Mouse (Mus musculus): ENCODE measurements around the gene Rnf135. TPM values are rescaled to one million over a fixed set of nuclear protein-coding genes. Genes with fewer than 3 reads are reported as not detected.

Gene Rnf135
- polyA plus RNA-seq, 1 experiment from 2014 or later: 2.9 TPM

DNA sequence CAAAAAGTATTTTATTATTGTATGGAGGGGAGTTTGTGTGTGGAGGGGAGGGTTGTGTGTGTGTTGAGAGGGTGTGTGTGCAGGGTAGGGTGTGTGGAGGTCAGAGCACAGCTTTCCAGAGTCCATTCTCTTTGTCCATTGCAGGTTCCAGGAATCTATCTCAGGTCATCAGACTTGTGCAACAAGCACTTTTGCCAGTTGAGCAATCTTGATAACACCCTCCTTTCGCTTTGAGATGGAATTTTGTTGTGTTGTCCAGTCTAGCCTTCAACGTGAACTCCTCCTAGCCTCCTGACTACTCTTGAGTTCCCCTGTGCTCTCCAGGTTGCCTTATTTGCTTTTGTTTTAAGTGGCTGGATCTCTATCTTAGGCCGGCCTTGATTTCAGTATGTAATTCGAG lies 6.6 kb downstream of the Rnf135 start:
- H3K4me3 ChIP-seq (replicated peaks): no peak overlapping the region
- H3K9ac ChIP-seq: no peak overlapping the region
- no peaks in the 10 kb centered on the region for H3K9me3 ChIP-seq
- peaks cover 3% of the 10 kb centered on the region; the same call in 1 of the 2 replicates for H3K36me3 ChIP-seq (replicated peaks)
- H3K27ac ChIP-seq: no peak overlapping the region
- H3K4me1 ChIP-seq: no peaks in the 10 kb centered on the region
- H3K27me3 ChIP-seq: no peaks in the 10 kb centered on the region
- no peak for ATAC-seq (ENCODE audit: low FRiP score)
- 80% methylated on average over 4 of the region's 4 CpGs for WGBS
- H3K4me2 ChIP-seq: no peak overlapping the region

DNA sequence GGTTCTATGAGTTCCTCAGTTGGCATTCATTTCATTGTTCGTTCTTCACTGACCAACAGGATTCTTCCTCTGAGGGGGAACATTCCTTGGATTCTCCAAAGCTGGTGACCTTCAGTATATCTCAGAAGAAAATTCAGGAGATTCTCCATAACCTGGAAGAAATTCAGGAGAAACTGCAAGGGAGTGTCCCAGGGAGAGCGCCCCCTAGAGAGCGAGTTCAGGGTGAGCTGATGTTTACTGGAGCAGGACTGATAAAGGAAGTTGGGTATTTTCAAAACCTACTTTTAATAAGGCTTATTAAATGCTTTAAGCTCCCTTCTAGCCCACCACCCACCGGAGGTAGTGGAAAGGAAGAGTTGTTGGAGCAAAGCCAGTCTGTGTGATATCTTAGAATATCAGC lies 10.2 kb downstream of the Rnf135 start:
- Histone ChIP-seq H3K27ac (no peak overlapping the region), H3K4me2 (no peak overlapping the region), H3K4me1 (no peaks in the 10 kb centered on the region), H3K36me3 (replicated peaks) (peaks cover 3% of the 10 kb centered on the region; the same call in 1 of the 2 replicates), H3K9me3 (no peaks in the 10 kb centered on the region), H3K4me3 (replicated peaks) (no peak overlapping the region), H3K9ac (no peak overlapping the region), H3K27me3 (no peaks in the 10 kb centered on the region)
- no peak for ATAC-seq (ENCODE audit: low FRiP score)
- WGBS: 65% methylated on average over 4 of the region's 4 CpGs

DNA sequence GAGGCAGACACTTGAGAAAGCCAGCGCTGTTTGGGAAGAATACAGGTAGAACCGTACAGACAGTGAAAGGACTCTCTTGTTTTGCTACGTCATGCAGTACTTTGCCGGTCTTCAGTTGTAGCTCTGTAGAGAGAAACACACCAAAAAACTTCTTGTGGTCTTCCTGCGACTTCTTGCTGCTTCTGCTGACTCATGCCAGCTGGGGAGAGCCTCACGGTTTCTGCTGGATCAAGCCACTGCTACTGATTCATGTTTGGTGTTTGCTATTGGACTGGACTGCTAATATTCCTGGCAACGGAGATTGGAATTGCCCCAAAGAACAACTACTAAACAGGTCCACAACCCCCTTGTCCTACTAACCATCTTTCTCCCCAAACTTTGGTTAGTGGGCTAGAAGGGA lies 12.7 kb downstream of the Rnf135 start:
- H3K9ac ChIP-seq: no peak overlapping the region
- no peak for ATAC-seq (ENCODE audit: low FRiP score)
- 79% methylated on average over 7 of the region's 7 CpGs for WGBS
- no peak overlapping the region for H3K27ac ChIP-seq
- H3K4me2 ChIP-seq: no peak overlapping the region
- H3K36me3 ChIP-seq (replicated peaks): peaks cover 3% of the 10 kb centered on the region; the same call in 1 of the 2 replicates
- no peaks in the 10 kb centered on the region for H3K27me3 ChIP-seq
- no peak overlapping the region for H3K4me3 ChIP-seq (replicated peaks)
- H3K9me3 ChIP-seq: no peaks in the 10 kb centered on the region
- H3K4me1 ChIP-seq: no peaks in the 10 kb centered on the region

DNA sequence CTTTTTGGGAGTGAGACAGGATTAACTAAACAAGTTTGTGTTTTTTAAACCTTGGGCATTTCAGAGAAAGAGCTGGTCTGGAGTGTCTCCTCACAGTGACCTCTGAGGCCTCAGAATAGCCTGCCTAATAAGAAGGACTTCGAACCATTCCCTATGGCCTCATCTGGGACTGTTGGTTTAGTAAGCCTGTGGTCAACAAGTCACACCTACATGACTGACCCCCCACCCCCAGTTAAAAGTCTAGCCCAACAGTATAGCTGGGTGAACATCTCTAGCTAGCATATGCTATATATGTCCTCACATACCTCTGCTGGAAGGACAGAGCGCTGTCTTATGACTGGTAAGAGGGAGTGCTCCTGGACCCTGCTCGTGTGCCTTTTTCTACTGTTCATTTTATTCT lies 15.7 kb downstream of the Rnf135 start:
- Histone ChIP-seq H3K4me2 (no peak overlapping the region), H3K4me3 (replicated peaks) (no peak overlapping the region), H3K36me3 (replicated peaks) (peaks cover 3% of the 10 kb centered on the region; the same call in 1 of the 2 replicates), H3K27ac (no peak overlapping the region), H3K9ac (no peak overlapping the region), H3K9me3 (no peaks in the 10 kb centered on the region), H3K4me1 (no peaks in the 10 kb centered on the region), H3K27me3 (no peaks in the 10 kb centered on the region)
- 91% methylated on average over 3 of the region's 3 CpGs for WGBS
- no peak for ATAC-seq (ENCODE audit: low FRiP score)

DNA sequence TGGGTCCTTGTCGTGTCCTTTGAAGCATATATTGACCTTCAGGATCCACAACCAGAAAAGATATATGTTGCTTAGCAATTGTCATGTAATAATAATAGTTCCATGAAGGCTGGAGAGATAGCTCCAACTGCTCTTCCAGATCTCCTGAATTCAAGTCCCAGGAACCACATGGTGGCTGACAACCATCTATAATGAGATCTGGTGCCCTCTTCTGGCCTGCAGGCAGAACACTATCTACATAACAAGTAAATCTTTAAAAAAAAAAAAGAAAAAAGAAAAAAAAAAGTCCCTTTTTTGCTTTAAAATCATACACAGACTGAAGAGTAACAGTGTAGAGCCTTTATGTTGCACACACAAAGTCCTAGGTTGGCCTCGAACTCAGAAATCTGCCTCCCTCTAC lies 16.1 kb downstream of the Rnf135 start:
- WGBS: 94% methylated on average over 2 of the region's 2 CpGs
- H3K4me2 ChIP-seq: no peak overlapping the region

DNA sequence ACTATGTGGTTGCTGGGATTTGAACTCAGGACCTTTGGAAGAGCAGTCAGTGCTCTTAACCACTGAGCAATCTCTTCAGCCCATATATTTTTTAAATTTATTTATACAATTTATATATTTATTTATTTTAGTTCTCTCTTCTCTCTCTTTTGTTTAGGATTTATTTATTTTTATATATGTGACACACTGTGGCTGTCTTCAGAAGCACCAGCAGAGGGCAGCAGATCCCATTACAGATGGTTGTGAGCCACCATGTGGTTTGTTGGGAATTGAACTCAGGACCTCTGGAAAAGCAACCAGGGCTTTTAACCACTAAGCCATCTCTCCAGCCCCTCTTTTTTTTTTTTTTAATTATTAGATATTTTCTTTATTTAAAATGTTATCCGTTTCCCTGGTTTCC lies 16.7 kb downstream of the Rnf135 start:
- 63% methylated on average over 1 of the region's 1 CpGs for WGBS

More for the DNA sequence above, 16.1 kb downstream of the Rnf135 start:
- Histone ChIP-seq H3K36me3 (replicated peaks) (no peaks in the 10 kb centered on the region), H3K4me3 (replicated peaks) (no peak overlapping the region), H3K27me3 (no peaks in the 10 kb centered on the region), H3K9ac (no peak overlapping the region), H3K27ac (no peak overlapping the region), H3K9me3 (no peaks in the 10 kb centered on the region), H3K4me1 (no peaks in the 10 kb centered on the region)
- no peak for ATAC-seq (ENCODE audit: low FRiP score)

DNA sequence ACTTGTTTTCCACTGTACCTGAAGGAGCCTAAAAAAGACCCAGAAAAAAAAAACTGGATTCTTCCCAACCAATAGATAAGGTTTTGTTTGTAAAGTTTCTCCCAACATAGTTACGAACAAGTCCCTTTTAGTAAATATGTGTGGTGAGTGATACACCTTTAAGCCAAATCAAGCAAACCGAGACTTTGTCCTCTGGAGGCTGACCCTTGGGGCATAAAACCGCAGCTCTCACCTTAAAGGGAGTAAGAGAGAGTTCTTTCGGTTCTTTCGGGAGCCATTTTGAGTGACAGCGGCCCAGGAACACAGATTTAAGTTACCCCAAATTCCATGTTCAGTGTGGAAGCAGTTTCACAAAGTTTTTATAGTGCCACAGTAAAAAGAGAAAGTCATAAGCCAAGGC lies 18.6 kb downstream of the Rnf135 start:
- Histone ChIP-seq H3K27me3 (no peaks in the 10 kb centered on the region), H3K4me3 (replicated peaks) (no peak overlapping the region)

More for the DNA sequence above, 16.7 kb downstream of the Rnf135 start:
- Histone ChIP-seq H3K9me3 (no peaks in the 10 kb centered on the region), H3K36me3 (replicated peaks) (no peaks in the 10 kb centered on the region), H3K4me2 (no peak overlapping the region), H3K9ac (no peak overlapping the region), H3K27me3 (no peaks in the 10 kb centered on the region), H3K4me1 (no peaks in the 10 kb centered on the region), H3K27ac (no peak overlapping the region), H3K4me3 (replicated peaks) (no peak overlapping the region)
- no peak for ATAC-seq (ENCODE audit: low FRiP score)

DNA sequence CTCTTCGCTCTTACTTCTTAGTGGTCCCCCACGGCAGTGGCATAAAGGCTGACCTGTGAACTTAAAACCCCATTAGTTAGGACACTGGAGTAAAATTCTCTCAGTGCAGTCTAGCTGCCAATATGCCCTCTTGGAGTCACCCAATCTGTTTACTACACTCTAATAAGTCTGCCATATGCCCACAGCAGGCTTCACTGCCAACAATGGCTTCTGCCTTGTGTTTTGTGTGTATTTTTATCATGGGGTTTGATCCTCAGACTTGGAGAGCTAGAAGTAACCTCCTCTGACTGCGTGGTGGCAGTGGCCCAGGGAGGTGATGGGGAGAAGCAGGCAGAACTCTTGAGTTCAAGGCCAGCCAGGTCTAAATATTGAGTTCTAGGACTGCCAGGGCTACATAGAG lies 20.4 kb downstream of the Rnf135 start:
- no peak for ATAC-seq (ENCODE audit: low FRiP score)
- Histone ChIP-seq H3K9me3 (no peaks in the 10 kb centered on the region), H3K27ac (no peak overlapping the region), H3K9ac (no peak overlapping the region), H3K4me1 (no peaks in the 10 kb centered on the region), H3K36me3 (replicated peaks) (no peaks in the 10 kb centered on the region), H3K27me3 (no peaks in the 10 kb centered on the region), H3K4me2 (no peak overlapping the region), H3K4me3 (replicated peaks) (no peak overlapping the region)
- 76% methylated on average over 3 of the region's 3 CpGs for WGBS

More for the DNA sequence above, 18.6 kb downstream of the Rnf135 start:
- Histone ChIP-seq H3K4me1 (no peaks in the 10 kb centered on the region), H3K36me3 (replicated peaks) (no peaks in the 10 kb centered on the region), H3K4me2 (no peak overlapping the region), H3K27ac (no peak overlapping the region), H3K9ac (no peak overlapping the region), H3K9me3 (no peaks in the 10 kb centered on the region)
- no peak for ATAC-seq (ENCODE audit: low FRiP score)
- WGBS: 80% methylated on average over 6 of the region's 6 CpGs

DNA sequence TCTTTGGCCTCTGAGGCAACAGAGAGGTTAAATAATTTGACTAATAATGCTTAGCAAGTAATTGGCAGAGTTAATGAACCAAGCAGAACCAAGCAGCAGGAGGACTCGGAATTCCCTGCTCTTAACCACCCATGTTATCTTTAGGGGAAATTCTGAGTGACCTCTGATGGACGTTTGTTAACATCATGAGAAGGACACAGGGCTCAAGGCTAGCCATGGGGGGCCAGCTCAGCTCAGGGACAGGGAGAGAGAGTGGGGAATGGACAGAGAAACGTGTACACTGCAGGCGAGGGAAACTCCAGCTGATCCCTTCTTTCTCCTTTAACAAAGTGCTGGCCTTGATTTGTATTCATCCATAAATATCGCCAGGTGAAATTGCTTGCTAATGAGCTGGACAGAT lies 21.3 kb downstream of the Rnf135 start:
- no peaks in the 10 kb centered on the region for H3K36me3 ChIP-seq (replicated peaks)
- H3K27me3 ChIP-seq: no peaks in the 10 kb centered on the region
- ATAC-seq (ENCODE audit: low FRiP score): no peak
- no peak overlapping the region for H3K27ac ChIP-seq
- no peak overlapping the region for H3K9ac ChIP-seq
- 50% methylated on average over 5 of the region's 5 CpGs for WGBS
- no peak overlapping the region for H3K4me3 ChIP-seq (replicated peaks)
- H3K4me1 ChIP-seq: peaks cover 2% of the 10 kb centered on the region
- H3K4me2 ChIP-seq: no peak overlapping the region
- H3K9me3 ChIP-seq: no peaks in the 10 kb centered on the region

DNA sequence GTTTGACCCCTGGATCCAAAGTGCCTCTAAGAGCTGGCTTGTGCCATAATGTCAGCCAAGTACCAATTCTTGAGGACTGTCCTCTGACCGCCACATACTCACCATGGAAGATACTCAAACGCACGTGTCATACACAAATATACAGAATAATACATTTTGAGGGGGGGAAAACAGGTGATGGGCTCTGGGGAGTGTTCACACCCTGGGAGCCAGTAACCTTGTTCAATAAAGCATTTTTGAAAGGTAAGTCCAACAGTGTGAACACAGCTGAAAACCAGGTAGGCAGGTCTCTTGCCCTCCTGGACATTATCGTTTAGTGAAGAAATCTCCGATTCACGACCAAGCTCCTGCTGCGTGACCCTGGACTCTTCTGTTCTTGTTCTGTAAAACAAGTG lies 24.8 kb downstream of the Rnf135 start:
- WGBS: 37% methylated on average over 7 of the region's 7 CpGs
- H3K4me2 ChIP-seq: no peak overlapping the region

DNA sequence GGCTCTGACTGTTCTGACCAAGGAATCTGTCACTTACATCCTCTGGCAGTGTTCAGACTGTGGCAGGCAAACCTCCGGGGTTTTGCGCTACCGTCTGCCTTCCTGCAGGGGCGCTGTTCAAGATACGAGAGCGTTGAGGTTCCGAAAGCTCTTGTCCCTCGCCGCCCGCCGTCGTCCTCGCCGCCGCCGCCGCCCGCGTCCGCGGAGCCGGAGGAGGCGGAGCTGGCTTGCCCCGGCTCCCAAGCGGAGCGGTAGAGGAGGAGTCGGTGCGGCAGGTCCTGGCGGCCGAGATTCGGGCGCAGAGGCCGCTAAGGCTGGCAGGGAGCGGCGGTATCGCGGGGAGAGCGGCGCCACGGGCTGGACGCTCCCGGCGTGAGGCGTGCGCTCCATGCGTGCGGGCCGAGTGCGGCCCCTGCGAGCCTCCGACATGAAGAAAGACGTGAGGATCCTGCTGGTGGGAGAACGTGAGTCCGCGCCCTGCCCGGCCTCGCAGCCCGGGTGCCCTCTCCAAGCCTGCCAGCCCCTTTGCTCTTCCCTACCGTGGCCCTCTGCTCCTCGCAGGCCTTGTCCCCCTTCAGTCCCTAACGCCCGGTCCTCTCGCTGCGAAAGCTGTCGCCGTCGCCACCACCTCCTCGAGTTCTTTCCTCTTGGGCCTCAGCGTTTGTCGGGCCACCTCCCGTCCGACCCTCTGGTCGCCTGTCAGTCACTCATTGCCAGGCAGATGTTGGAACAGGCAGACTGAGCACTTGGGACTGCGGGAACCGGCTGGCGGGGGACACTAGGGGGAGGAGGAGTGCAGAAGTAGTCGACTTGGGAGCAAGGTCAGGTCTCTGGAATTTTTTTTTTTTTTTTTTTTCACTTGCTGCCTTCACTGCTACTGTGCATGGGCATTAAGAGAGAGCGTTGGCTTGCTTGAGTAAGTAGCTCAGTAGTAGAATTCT lies 25.5 kb downstream of the Rnf135 start, which contains the start of gene Rhot1:
Rhot1 (plus strand) TSS at position 160 of the 941 bp plus-strand sequence.
- Histone ChIP-seq H3K4me3 (replicated peaks) (peak within 1 kb of the TSS; percentile 78), H3K36me3 (replicated peaks) (peaks cover 10% of the 10 kb centered on the region), H3K9ac (peak within 1 kb of the TSS; percentile 87), H3K27me3 (no peaks in the 10 kb centered on the region), H3K4me1 (peaks cover 14% of the 10 kb centered on the region), H3K4me2 (peak within 1 kb of the TSS; percentile 65), H3K27ac (peak within 1 kb of the TSS; percentile 92), H3K9me3 (no peaks in the 10 kb centered on the region)
- peak; percentile 91 for ATAC-seq (ENCODE audit: low FRiP score)
- under 1% methylated on average over 72 of the region's 78 CpGs for WGBS

More for the DNA sequence above, 24.8 kb downstream of the Rnf135 start:
- peaks cover 5% of the 10 kb centered on the region; the same call in 1 of the 2 replicates for H3K36me3 ChIP-seq (replicated peaks)
- H3K9me3 ChIP-seq: no peaks in the 10 kb centered on the region
- H3K4me3 ChIP-seq (replicated peaks): no peak overlapping the region
- peaks cover 14% of the 10 kb centered on the region for H3K4me1 ChIP-seq
- no peaks in the 10 kb centered on the region for H3K27me3 ChIP-seq
- no peak overlapping the region for H3K9ac ChIP-seq
- H3K27ac ChIP-seq: no peak overlapping the region
- ATAC-seq (ENCODE audit: low FRiP score): peak; percentile 45

DNA sequence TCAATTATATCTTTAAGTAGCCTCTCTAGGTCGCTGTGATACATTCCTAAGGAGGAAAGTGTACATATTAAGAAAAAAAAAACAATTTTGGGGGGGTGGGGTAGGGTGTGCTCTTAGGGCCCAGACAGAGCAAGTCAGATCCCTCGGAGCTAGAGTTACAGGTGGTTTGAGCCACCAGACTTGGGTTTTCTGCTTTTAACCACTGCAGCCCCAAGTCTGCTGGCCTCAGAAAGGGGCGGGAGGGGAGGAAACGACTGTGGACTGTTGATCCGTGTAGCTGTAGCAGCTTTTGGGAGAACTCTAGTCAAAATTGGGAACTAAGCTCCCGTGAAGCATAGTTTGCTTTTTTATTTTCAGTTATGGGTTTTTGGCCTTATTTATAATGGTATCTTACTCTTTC lies 26.7 kb downstream of the Rnf135 start:
- ATAC-seq (ENCODE audit: low FRiP score): no peak
- Histone ChIP-seq H3K9me3 (no peaks in the 10 kb centered on the region), H3K4me2 (peak overlapping the region; percentile 65), H3K4me3 (replicated peaks) (peak overlapping the region; percentile 78; the same call in 1 of the 2 replicates), H3K27me3 (no peaks in the 10 kb centered on the region), H3K36me3 (replicated peaks) (peaks cover 17% of the 10 kb centered on the region), H3K27ac (no peak overlapping the region), H3K9ac (peak overlapping the region; percentile 87; the same call in 1 of the 2 replicates), H3K4me1 (peaks cover 14% of the 10 kb centered on the region)
- 52% methylated on average over 6 of the region's 6 CpGs for WGBS

DNA sequence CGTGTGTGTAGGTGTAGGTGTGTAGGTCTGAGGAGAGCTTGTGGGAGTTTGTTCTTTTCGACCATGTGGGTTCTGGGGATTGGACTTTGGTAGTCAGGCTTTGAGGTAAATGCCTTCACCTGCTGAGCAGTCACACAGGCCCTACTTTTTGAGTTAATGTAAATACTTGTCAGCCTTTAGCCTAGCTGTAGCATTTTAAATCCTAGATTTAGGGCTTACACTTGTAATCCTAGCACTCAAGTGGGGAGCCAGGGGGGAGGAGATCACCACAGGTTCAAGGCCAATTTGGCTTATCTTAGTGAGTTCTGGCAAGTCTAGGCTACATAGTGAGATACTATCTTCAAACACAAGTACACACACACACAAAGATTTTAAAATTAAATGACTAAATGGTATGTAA lies 28.6 kb downstream of the Rnf135 start:
- Histone ChIP-seq H3K4me3 (replicated peaks) (no peak overlapping the region), H3K36me3 (replicated peaks) (peaks cover 17% of the 10 kb centered on the region), H3K4me1 (peaks cover 14% of the 10 kb centered on the region), H3K4me2 (no peak overlapping the region), H3K9ac (no peak overlapping the region), H3K9me3 (no peaks in the 10 kb centered on the region), H3K27me3 (no peaks in the 10 kb centered on the region), H3K27ac (no peak overlapping the region)
- 93% methylated on average over 2 of the region's 2 CpGs for WGBS
- ATAC-seq (ENCODE audit: low FRiP score): no peak

Measured in forebrain, embryonic 12.5 days (tissue).